Mouse (Mus musculus) embryonic fibroblast, embryonic 13.5 days (primary cell): ENCODE data around the gene Gm33543.

Source experiments
- CTCF ChIP-seq: IDR thresholded peaks from 2 replicates; pipeline ENCODE4 v1.5.1; 2011; ENCODE audit warnings: mild to moderate bottlenecking, control low read depth, low read length, moderate library complexity, borderline replicate concordance; ENCODE audit not compliant: insufficient read depth
- POLR2A ChIP-seq: IDR thresholded peaks from 2 replicates; pipeline ENCODE4 v1.6.1; 2011; ENCODE audit warnings: low read depth, mild to moderate bottlenecking, control low read depth, low read length, moderate library complexity

DNA sequence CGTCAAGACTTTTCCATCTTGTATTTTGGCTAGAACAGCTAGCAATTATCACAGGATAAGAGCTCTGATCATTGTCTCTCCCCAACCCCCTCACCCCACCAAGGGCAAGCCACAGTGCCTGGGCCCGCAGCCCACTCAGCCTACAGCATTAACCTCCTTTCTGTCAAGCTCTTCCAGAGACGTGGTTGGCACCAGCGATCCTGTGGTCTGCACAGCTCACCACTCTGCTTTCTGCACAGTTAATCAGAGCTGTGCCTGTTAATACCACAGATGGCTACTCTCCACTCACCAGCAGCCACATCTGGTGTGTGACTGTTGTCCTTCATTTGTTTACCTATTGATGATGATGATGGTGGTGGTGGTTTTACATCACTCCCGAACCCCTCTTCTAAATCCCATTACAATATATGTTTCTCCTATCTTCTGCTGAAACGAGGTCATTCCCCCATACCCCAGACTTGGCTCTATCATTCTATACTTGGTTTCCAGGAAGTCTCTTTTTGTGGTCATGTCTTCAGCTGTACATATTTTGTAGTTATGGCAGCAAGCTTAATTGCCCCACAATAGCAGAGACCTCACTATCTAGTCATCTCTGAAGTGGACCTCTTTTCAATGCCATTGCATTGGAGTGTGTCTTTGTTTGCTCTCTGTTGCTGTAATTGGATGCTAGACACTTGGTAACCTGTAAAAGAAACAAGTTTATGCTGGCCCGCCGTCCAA, 61.7 kb downstream of the Gm33543 start:
- TF ChIP-seq POLR2A = no peak
- no peak for TF ChIP-seq CTCF
